Mouse (Mus musculus) adrenal gland, postnatal 36 days (tissue): ENCODE measurements around the gene Dennd5b. TPM values are rescaled to one million over a fixed set of nuclear protein-coding genes. Genes with fewer than 3 reads are reported as not detected.

Experiments used
- DNase-seq, 2 experiments: peaks; one replicate each; pipeline ENCODE4 v3.0.0; 2021; ENCODE audit warnings: mixed read lengths in 1 of 2
- total RNA-seq, 2 experiments: library from RNA; stranded (reverse); gene quantifications; 2 replicates each; pipeline ENCODE4 v1.2.3; 2021

Dennd5b gene
- total RNA-seq, 2 experiments from 2014 or later, result 13.0 to 18.4 TPM

DNA sequence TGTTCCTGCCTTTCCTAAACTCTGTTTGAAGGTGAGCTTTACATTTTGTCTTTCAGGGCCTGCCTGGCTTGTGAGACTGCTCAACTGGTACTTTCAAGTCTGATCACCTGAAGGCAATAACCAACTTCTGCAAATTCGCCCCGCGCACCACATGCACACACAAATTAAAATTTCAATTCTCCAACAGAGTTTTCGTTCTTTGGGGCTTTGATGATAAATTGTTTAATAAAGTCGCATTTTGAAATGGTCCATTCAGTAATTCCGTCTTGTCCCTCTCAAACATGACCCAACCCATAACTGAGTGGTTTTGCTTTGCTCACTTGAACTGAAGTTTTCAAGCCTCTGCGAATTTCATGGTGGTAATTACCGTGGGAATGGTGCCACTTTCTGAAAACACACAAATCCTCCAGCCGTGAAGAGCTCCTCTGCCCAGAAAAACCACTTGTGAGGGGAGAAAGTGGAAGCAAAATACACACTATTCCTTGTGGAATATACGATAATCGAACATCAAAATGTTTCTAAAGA lies 154.5 kb downstream of the Dennd5b start:
- DNase-seq, result no peak

DNA sequence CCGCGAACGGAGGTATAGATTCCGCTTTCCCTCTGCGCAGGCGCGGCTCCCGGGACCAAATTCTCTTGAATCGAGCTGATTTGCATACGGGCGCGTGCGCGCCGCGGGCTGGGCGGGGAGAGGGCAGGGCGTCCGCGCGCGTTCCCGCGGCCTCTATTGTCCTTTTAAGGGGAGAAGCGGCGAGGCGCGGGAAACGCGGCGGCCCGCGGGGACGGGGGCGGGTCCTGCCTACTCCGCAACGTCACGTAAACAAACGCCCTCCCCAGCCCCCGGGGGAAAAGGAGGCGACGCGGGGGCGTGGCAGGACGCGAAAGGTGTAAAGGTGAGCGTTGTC lies 155.1 kb downstream of the Dennd5b start, which contains the start of gene Sinhcaf:
Sinhcaf (minus strand) TSS at position 59 of the 334 bp plus-strand sequence.
- DNase-seq, result peak; percentile 99

DNA sequence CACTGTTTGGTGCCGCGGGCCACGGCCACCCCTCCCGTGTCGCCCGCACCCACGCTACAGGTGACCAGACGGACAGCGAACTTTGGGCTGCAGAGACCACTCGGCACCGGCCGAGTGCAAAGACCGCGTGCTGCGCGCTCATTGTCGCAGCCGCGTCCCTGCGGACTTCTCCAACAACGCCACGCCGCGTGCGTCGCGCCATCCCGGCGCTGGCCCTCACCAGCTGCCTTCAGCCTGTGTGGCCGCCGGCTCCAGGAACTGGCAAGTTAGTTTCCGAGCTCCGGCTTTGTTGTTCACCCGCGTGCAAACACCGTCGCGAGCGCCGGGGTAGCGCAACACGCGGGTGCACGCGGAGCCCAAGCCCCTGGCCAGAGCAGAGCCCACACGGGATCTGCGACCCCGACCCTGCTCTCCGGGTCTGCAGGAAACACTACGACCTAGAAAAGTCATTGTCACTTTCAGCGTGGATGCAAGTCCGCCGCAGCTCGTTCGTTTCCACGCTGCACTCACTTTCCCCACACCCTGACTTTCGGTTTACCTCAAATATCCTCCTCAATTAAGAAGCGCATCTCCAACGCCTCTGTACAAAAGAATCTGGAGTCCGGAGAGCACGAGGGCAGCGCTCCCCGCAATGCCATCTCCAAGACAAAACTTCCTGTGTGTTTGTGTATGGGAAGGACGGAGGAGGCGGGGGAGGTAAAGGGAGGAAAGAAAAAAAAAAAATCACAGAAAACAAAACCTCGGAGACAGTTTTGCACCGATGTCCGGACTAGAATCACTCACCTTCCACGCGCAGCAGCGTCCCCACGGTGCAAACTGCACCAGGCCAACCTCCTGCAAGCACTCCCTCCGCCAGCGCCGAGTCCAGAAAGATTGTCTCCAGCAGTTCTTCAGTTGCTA lies 155.7 kb downstream of the Dennd5b start:
- peak; percentile 59 to 66 for DNase-seq

DNA sequence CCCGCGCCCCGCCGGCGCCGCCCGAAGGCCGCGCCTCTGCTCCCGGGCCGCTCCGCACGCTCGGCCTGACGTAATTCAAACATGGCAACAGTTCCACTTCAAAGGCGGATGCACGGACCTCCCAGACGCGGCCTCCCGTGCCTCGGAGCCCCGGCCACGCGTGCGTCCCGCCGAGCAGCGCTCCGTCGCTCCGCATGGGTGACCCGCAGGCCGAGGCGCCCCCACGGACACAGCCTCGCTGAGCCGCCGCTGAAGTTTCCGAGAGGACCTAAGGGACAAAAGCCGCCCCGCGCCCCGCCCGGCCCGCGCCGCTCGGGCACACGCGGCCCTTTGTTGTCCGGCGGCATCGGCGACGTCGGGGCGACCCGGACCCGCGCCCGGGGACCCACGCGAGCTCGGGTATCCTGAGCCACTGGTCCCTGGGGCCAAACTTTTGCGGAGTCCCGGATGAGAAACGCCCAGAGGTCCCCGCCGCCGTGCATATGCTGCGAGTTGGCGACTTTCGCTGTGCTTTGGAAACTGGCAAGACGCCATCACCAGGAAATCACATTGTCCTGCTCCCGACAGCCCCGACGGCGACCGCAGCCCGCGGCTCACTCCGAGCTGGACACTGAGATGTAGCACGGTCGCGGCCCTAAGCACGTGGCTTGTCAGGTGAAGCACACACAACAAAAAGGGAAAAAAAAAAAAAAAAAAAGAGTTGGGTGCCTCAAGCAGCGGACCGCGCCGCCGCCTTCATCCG lies 156.5 kb downstream of the Dennd5b start:
- DNase-seq, result peak; percentile 75 to 80

DNA sequence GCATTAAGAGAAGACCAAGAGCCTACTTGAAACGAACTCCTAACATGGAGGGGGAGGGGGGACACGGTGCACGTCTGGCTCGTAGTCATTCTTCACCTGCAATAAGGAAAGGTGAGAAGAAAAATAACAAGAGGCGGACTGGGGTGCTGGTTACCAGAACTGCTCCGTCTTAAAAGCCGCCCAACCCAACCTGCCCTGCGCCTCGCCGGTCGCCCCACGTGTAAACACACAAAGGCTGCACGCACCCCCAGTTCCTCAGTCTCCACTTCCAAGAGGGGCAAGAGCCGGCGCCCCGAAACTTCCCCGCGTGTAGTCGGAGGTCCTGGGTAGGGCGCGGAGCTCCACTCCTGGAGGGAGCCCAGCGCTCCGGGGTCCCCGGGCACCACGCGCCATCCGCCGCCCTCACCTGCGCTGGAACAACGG lies 157.1 kb downstream of the Dennd5b start:
- DNase-seq, result no peak

DNA sequence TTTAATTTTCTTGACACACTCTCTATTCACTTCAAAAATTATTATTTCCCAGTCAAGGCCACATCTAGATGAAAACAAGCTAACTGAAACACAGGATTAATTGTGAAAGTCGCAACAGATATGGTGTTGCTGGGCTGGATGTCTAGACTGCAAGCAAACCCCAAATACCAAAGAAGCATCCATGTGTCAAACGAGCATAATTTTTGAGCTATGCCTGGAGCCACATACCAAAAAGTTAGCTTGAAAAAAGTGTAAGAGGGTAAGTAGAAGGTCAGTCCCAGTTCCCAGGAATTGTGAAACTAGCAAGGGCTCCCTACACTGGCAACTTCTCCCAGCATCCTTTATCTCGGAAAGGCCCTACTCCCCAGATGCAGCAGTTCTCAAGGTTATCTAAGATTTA lies 157.8 kb downstream of the Dennd5b start:
- DNase-seq, result no peak

DNA sequence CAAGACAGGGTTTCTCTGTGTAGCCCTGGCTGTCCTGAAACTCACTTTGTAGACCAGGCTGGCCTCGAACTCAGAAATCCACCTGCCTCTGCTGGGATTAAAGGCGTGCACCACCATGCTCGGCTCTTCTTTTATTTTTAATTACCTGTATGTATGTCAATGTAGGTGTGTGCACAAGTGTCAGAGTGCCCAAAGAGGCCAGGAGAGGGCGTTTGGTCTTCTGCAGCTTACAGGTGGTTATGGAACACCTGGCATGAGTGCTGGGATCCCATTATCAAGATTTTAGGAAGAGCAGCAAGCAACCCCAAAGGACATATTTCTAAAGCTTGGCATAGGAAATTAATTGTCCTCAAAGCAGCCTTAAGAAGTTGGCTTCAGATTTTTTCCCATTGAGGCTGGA lies 159.1 kb downstream of the Dennd5b start:
- no peak for DNase-seq

DNA sequence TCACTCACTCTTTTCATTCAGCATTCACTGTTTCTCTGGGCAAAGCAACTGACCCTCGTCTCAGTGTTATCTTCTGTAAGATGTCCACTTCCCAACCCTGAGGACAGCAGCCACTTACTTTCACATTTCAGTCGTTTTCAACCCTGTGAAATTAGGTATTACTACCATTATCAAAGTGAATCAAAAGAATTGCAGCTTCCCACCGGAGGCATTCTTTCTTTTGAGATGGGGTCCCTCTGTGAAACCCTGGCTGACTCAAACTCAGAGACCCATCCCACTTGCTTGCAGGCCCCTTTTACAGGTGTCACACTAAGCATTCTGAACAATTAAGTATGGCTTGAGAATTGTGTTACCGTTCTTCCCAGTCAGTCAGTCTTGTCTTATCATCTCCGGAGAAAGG lies 159.6 kb downstream of the Dennd5b start:
- no peak for DNase-seq

DNA sequence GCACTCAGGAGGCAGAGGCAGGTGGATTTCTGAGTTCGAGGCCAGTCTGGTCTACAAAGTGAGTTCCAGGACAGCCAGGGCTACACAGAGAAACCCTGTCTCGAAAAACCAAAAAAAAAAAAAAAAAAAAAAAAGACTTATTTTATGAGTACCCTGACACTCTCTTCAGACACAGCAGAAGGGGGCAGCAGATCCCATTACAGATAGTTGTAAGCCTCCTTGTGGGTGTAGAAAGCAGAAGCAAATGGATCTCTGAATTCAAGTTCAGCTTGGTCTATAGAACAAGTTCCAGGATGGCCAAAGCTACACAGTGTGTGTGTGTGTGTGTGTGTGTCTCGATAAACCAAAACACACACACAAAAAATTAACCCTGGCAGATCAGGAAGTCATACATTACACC lies 161.1 kb downstream of the Dennd5b start:
- DNase-seq, result peak in 1 of 2 experiments; percentile 8

Other genes starting within 250 kb of the Dennd5b start
- 10 to 100 TPM; 12.1 to 13.2 TPM for gene Caprin2, start 205.4 kb downstream of the Dennd5b start, total RNA-seq
- gene Sinhcaf, start 155.2 kb downstream of the Dennd5b start, total RNA-seq, result 10 to 100 TPM; 21.5 to 35.0 TPM
- gene Gm10203, start 28.5 kb upstream of the Dennd5b start, total RNA-seq, result not detected
- gene Etfbkmt, start 38.2 kb upstream of the Dennd5b start, total RNA-seq, result 10 to 100 TPM; 17.6 to 28.1 TPM
- gene Amn1, start 87.0 kb upstream of the Dennd5b start, total RNA-seq, result 10 to 100 TPM; 28.4 to 32.1 TPM
- 10 to 100 TPM; 33.2 to 34.1 TPM for gene Resf1, start 207.7 kb upstream of the Dennd5b start, total RNA-seq